ENCODE assay signal across 8 mouse cellular contexts in the genomic region with DNA sequence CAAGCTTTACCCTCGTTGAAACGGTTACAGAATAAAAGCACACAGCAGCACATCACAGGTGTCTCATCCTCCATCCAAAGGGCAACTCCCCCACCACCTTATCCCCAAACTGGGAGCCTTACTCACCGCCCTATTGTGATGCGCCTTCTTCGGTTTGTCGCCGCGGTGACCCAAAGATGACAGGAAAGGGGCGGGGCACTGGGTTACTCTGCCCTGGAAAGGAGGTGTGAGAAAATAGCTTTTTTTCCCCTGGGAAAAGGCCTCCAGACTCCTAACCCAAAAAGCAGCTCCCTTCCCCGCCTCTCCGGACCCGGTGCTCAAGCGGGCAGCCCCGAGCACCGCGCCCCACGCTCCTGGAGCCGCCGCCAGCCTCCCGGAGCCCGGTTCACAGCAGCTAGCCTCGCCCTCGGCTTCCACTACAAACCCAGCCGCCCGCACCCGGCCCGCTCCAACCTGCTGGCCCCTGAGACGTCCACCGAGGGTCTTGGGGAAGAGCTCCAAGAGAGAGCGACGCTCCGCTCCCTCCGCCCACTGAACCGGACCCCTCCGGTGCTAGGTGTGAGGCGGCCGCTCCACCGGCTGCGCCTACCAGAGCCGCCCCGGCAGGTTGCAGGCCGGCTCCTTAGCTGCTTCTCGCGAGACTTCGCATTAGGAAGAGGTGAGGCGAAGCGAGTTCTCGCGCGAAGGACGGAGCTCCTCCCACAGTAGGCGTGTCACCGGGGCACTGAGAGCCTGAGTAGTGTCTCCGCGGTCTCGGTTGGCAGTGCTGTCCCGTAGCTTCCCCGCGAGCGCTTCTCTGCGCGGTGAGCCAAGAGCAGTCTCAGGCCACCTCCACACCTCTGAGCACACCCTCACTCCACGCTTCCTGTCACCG. TPM values are rescaled to one million over a fixed set of nuclear protein-coding genes. Genes with fewer than 3 reads are reported as not detected.
A peak's percentile ranks its signal among the peaks of the same experiment; 100 is the strongest.
DNase-seq lines count a peak whose midpoint lies in the region; ATAC-seq and TF ChIP-seq lines count a peak whose summit lies in the region.

TSS of gene Btbd10 (minus strand) at position 647 of the 874 bp plus-strand sequence.

- TF ChIP-seq EP300 in heart, postnatal 0 days (IDR thresholded peaks at IDR 0.05; ENCODE audit: low read depth), result peak; percentile 93

- H3K9ac ChIP-seq in forebrain, embryonic 12.5 days, result peak within 1 kb of the TSS; percentile 83
- H3K9ac ChIP-seq in heart, postnatal 0 days (replicated peaks; ENCODE audit: low read depth, low read length), result peak within 1 kb of the TSS; percentile 85
- H3K9ac ChIP-seq in liver, embryonic 16.5 days (ENCODE audit: low read depth, low read length), result peak within 1 kb of the TSS; percentile 97
- H3K9ac ChIP-seq in neural tube, embryonic 13.5 days, result peak within 1 kb of the TSS; percentile 97

- peak within 1 kb of the TSS; percentile 86 for H3K4me2 ChIP-seq in forebrain, embryonic 12.5 days
- H3K4me2 ChIP-seq in heart, postnatal 0 days (ENCODE audit: low read depth, low read length), result peak within 1 kb of the TSS; percentile 88
- H3K4me2 ChIP-seq in liver, embryonic 16.5 days (ENCODE audit: low read depth, low read length), result peak within 1 kb of the TSS; percentile 98
- H3K4me2 ChIP-seq in neural tube, embryonic 13.5 days, result peak within 1 kb of the TSS; percentile 80

- peak; percentile 97 for DNase-seq in c-Kit-positive CD71-positive TER-119-positive erythroid progenitor cells, embryonic 14.5 days (ENCODE audit: low spot score)
- peak; percentile 96 for DNase-seq in heart, postnatal 0 days (ENCODE audit: low spot score)
- DNase-seq in kidney, postnatal 4 days, result peak; percentile 99

- no peaks in the 10 kb centered on the region; the same call in 1 of the 2 replicates for H3K27me3 ChIP-seq in E14TG2a.4 (ENCODE audit: insufficient read depth, low read length)
- 0 out of 2 replicates have a peak, but pooled peaks cover 3% of the 10 kb centered on the region for H3K27me3 ChIP-seq in forebrain, embryonic 12.5 days
- H3K27me3 ChIP-seq in heart, postnatal 0 days (ENCODE audit: control insufficient read depth, insufficient read depth, low read length), result no peaks in the 10 kb centered on the region
- no peaks in the 10 kb centered on the region for H3K27me3 ChIP-seq in liver, embryonic 16.5 days (ENCODE audit: control insufficient read depth, insufficient read depth, low read depth, low read length)
- no peaks in the 10 kb centered on the region for H3K27me3 ChIP-seq in neural tube, embryonic 13.5 days
- H3K27me3 ChIP-seq in testis, adult 2 months (ENCODE audit: control insufficient read depth, insufficient read depth, low read length), result no peaks in the 10 kb centered on the region

- peak; percentile 99 for ATAC-seq in forebrain, embryonic 12.5 days (ENCODE audit: low FRiP score)
- peak; percentile 99 for ATAC-seq in heart, postnatal 0 days (ENCODE audit: insufficient read depth, low read depth)
- peak; percentile 97 for ATAC-seq in liver, embryonic 16.5 days (ENCODE audit: low read depth)
- ATAC-seq in neural tube, embryonic 13.5 days (ENCODE audit: low read depth), result peak; percentile 99

- WGBS in forebrain, embryonic 12.5 days, result under 1% methylated on average over 62 of the region's 64 CpGs
- under 1% methylated on average over 64 of the region's 64 CpGs for WGBS in heart, postnatal 0 days
- WGBS in liver, embryonic 16.5 days (ENCODE audit: insufficient replicate concordance), result under 1% methylated on average over 64 of the region's 64 CpGs
- under 1% methylated on average over 63 of the region's 64 CpGs for WGBS in neural tube, embryonic 13.5 days

- no peak for TF ChIP-seq CTCF in E14TG2a.4 (conservative IDR thresholded peaks at IDR 0.05; ENCODE audit: low read length)
- TF ChIP-seq CTCF in heart, postnatal 0 days (IDR thresholded peaks at IDR 0.05; ENCODE audit: low read depth), result no peak
- TF ChIP-seq CTCF in testis, adult 2 months (IDR thresholded peaks at IDR 0.05; ENCODE audit: control insufficient read depth, insufficient read depth, insufficient replicate concordance, low read depth, low read length), result no peak

- peak; percentile 99 for TF ChIP-seq POLR2A in testis, adult 2 months (IDR thresholded peaks at IDR 0.05; ENCODE audit: control insufficient read depth, low read depth, low read length)

- H3K4me3 ChIP-seq in E14TG2a.4 (replicated peaks; ENCODE audit: low read length), result peak within 1 kb of the TSS; percentile 98
- peak within 1 kb of the TSS; percentile 87 for H3K4me3 ChIP-seq in forebrain, embryonic 12.5 days (replicated peaks)
- H3K4me3 ChIP-seq in heart, postnatal 0 days (ENCODE audit: low read depth, low read length), result peak within 1 kb of the TSS; percentile 85
- H3K4me3 ChIP-seq in liver, embryonic 16.5 days (ENCODE audit: low read depth, low read length), result peak within 1 kb of the TSS; percentile 94
- peak within 1 kb of the TSS; percentile 92 for H3K4me3 ChIP-seq in neural tube, embryonic 13.5 days
- peak within 1 kb of the TSS; percentile 95 for H3K4me3 ChIP-seq in testis, adult 2 months (ENCODE audit: control insufficient read depth, low read depth, low read length)

- no peaks in the 10 kb centered on the region for H3K36me3 ChIP-seq in E14TG2a.4 (ENCODE audit: insufficient read depth, low read length)
- no peaks in the 10 kb centered on the region for H3K36me3 ChIP-seq in forebrain, embryonic 12.5 days (replicated peaks)
- H3K36me3 ChIP-seq in heart, postnatal 0 days (replicated peaks; ENCODE audit: control insufficient read depth, insufficient read depth, low read length), result no peaks in the 10 kb centered on the region
- H3K36me3 ChIP-seq in liver, embryonic 16.5 days (ENCODE audit: control insufficient read depth, insufficient read depth), result no peaks in the 10 kb centered on the region
- no peaks in the 10 kb centered on the region for H3K36me3 ChIP-seq in neural tube, embryonic 13.5 days
- no peaks in the 10 kb centered on the region; the same call in 1 of the 2 replicates for H3K36me3 ChIP-seq in testis, adult 2 months (ENCODE audit: control insufficient read depth, insufficient read depth, low read length)

- H3K9me3 ChIP-seq in E14TG2a.4 (ENCODE audit: low read length), result no peaks in the 10 kb centered on the region
- no peaks in the 10 kb centered on the region for H3K9me3 ChIP-seq in forebrain, embryonic 12.5 days
- no peaks in the 10 kb centered on the region for H3K9me3 ChIP-seq in heart, postnatal 0 days (replicated peaks; ENCODE audit: control insufficient read depth, low read length)
- H3K9me3 ChIP-seq in liver, embryonic 16.5 days (replicated peaks; ENCODE audit: control insufficient read depth, low read length), result no peaks in the 10 kb centered on the region
- no peaks in the 10 kb centered on the region for H3K9me3 ChIP-seq in neural tube, embryonic 13.5 days

- H3K4me1 ChIP-seq in E14TG2a.4 (replicated peaks; ENCODE audit: low read depth, low read length), result peaks cover 19% of the 10 kb centered on the region
- peaks cover 23% of the 10 kb centered on the region for H3K4me1 ChIP-seq in forebrain, embryonic 12.5 days
- peaks cover 3% of the 10 kb centered on the region; the same call in 1 of the 2 replicates for H3K4me1 ChIP-seq in heart, postnatal 0 days (ENCODE audit: control insufficient read depth, insufficient read depth)
- H3K4me1 ChIP-seq in liver, embryonic 16.5 days (ENCODE audit: control insufficient read depth, low read depth, low read length), result peaks cover 10% of the 10 kb centered on the region
- H3K4me1 ChIP-seq in neural tube, embryonic 13.5 days (replicated peaks), result peaks cover 30% of the 10 kb centered on the region
- H3K4me1 ChIP-seq in testis, adult 2 months (ENCODE audit: control insufficient read depth, insufficient read depth, low read length), result no peaks in the 10 kb centered on the region

- H3K27ac ChIP-seq in forebrain, embryonic 12.5 days, result peak within 1 kb of the TSS; percentile 90
- peak within 1 kb of the TSS; percentile 83 for H3K27ac ChIP-seq in heart, postnatal 0 days (ENCODE audit: low read depth)
- peak within 1 kb of the TSS; percentile 92 for H3K27ac ChIP-seq in liver, embryonic 16.5 days (ENCODE audit: low read length)
- H3K27ac ChIP-seq in neural tube, embryonic 13.5 days (replicated peaks), result peak within 1 kb of the TSS; percentile 93
- peak within 1 kb of the TSS; percentile 95 for H3K27ac ChIP-seq in testis, adult 2 months (ENCODE audit: control insufficient read depth, insufficient read depth, low read depth, low read length)

RNA-seq across cellular contexts. Expression of gene Btbd10, which starts in this region (rescaled TPM):
- polyA plus RNA-seq in forebrain, embryonic 12.5 days (2016; fragmentation: Nextera tagmentation; extraction: Ambion mirVana), result 37.2 and 41.5 TPM in 2 replicates
- 13.9 and 18.4 TPM in 2 replicates for total RNA-seq in heart, postnatal 0 days (2014; rRNA removed; ENCODE audit: low replicate concordance)
- 16.8 and 17.7 TPM in 2 replicates for polyA plus RNA-seq in heart, postnatal 0 days (2015; fragmentation: Nextera tagmentation; extraction: Ambion mirVana)
- 6.0 and 6.9 TPM in 2 replicates for polyA plus RNA-seq in liver, embryonic 16.5 days (2015; fragmentation: Nextera tagmentation; extraction: Ambion mirVana)
- polyA plus RNA-seq in neural tube, embryonic 13.5 days (2015; fragmentation: Nextera tagmentation; extraction: Ambion mirVana), result 58.6 and 65.7 TPM in 2 replicates
- 72.9 and 74.3 TPM in 2 replicates for polyA plus RNA-seq in testis, adult 2 months (2012; rRNA removed)

Comparison
In these comparisons a context has a peak if more than half of its experiments do, and no peak if none do; other contexts are left out.
1. Peak in every context shown above with its lines: DNase-seq, ATAC-seq, H3K4me3 ChIP-seq and H3K27ac ChIP-seq.